Mouse (Mus musculus): ENCODE results near the gene Ncdn. TPM values are rescaled to one million over a fixed set of nuclear protein-coding genes. Genes with fewer than 3 reads are reported as not detected.

Gene Ncdn
- 12.7 TPM for polyA plus RNA-seq (2014; fragmentation: Illumina TruSeq; extraction: RNeasy Lipid Tissue Mini Kit (QIAGEN cat#74804); ENCODE audit: low read depth, low replicate concordance)

GRCm38 (mm10) chr4:126753268-126754230 is at the start of gene Ncdn, which contains the start of gene AU040320:
Gene Ncdn (minus strand): TSS chr4:126753438.
Gene AU040320 (plus strand): TSS chr4:126753544.

DNA sequence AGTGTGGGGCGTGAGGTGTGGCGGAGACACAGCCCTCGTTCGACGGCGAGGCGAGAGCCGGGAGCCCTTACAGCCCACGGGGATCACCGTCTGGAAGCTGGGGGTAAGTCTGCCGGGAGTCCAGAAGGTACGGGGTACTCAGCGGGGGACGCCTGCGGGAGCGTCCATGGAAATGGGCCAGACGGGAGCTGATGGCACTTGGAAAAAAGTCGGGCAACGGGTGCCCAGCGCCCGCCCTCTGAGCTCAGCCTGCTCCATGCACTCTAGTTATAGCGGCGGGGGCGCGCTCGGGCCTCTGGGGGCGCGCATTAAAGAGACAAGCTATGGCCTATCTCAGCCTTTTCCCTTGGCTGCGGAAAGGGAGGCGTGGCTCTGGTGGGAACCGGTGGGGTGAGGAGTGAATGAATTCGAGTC is 17.2 kb downstream of the Ncdn start, which contains the start of gene Tfap2e:
Tfap2e (minus strand) TSS at position 240 of the 414 bp plus-strand sequence.

Other genes starting within 250 kb of the Ncdn start
- gene Ago4, start 220.0 kb downstream of the Ncdn start, polyA plus RNA-seq (2014; fragmentation: Illumina TruSeq; extraction: RNeasy Lipid Tissue Mini Kit (QIAGEN cat#74804); ENCODE audit: low read depth, low replicate concordance): 6.7 TPM
- gene Clspn, start 196.5 kb downstream of the Ncdn start, polyA plus RNA-seq (2014; fragmentation: Illumina TruSeq; extraction: RNeasy Lipid Tissue Mini Kit (QIAGEN cat#74804); ENCODE audit: low read depth, low replicate concordance): 0.31 TPM
- gene 5730409E04Rik, start 143.6 kb downstream of the Ncdn start, polyA plus RNA-seq (2014; fragmentation: Illumina TruSeq; extraction: RNeasy Lipid Tissue Mini Kit (QIAGEN cat#74804); ENCODE audit: low read depth, low replicate concordance): 16.3 TPM
- gene Psmb2, start 75.8 kb downstream of the Ncdn start, polyA plus RNA-seq (2014; fragmentation: Illumina TruSeq; extraction: RNeasy Lipid Tissue Mini Kit (QIAGEN cat#74804); ENCODE audit: low read depth, low replicate concordance): 186 TPM
- not detected for gene Tfap2e, start 17.2 kb downstream of the Ncdn start, polyA plus RNA-seq (2014; fragmentation: Illumina TruSeq; extraction: RNeasy Lipid Tissue Mini Kit (QIAGEN cat#74804); ENCODE audit: low read depth, low replicate concordance)
- 27.0 TPM for gene AU040320, start 106 bp upstream of the Ncdn start, polyA plus RNA-seq (2014; fragmentation: Illumina TruSeq; extraction: RNeasy Lipid Tissue Mini Kit (QIAGEN cat#74804); ENCODE audit: low read depth, low replicate concordance)
- 10.9 TPM for gene Zmym4, start 214.7 kb upstream of the Ncdn start, polyA plus RNA-seq (2014; fragmentation: Illumina TruSeq; extraction: RNeasy Lipid Tissue Mini Kit (QIAGEN cat#74804); ENCODE audit: low read depth, low replicate concordance)